Mouse (Mus musculus): ENCODE measurements at regions not wholly inside any gene's neighbourhood (a gene's known extent, or its start where the extent isn't known, plus 50 kb on each side); places are given as distances from the start of the nearest gene placed in this dataset.

- intact Hi-C loops (cut with DNase I) = no loop called here
Observed at GRCm38 (mm10) chr13:39211076-39211475, 250.4 kb upstream of the Slc35b3 start.

GRCm38 (mm10) chr13:39183715-39184179, 223.1 kb upstream of the Slc35b3 start:
- intact Hi-C loops (cut with DNase I) = loop anchor here (5.0 to 10.0 kb wide), 2 partner anchors 261 to 1549 kb away; no protein-coding TSS in a partner anchor
- DNase-seq = peak; percentile 32

More at GRCm38 (mm10) chr13:39211076-39211475, 250.4 kb upstream of the Slc35b3 start:
- DNase-seq = no peak

GRCm38 (mm10) chr13:39161980-39162379, 201.3 kb upstream of the Slc35b3 start:
- intact Hi-C loops (cut with DNase I) = no loop called here

GRCm38 (mm10) chr13:39127942-39128341, 167.3 kb upstream of the Slc35b3 start:
- no peak for DNase-seq
- intact Hi-C loops (cut with DNase I) = no loop called here

More at GRCm38 (mm10) chr13:39161980-39162379, 201.3 kb upstream of the Slc35b3 start:
- no peak for DNase-seq

- DNase-seq = no peak
- intact Hi-C loops (cut with DNase I) = no loop called here
Observed at GRCm38 (mm10) chr13:39092058-39092457, 131.4 kb upstream of the Slc35b3 start.

- peak; percentile 15 for DNase-seq
- intact Hi-C loops (cut with DNase I) = no loop called here
Observed at GRCm38 (mm10) chr13:39084544-39084943, 123.9 kb upstream of the Slc35b3 start.

GRCm38 (mm10) chr13:39074211-39074610, 113.5 kb upstream of the Slc35b3 start:
- DNase-seq = no peak
- intact Hi-C loops (cut with DNase I) = no loop called here

- intact Hi-C loops (cut with DNase I) = no loop called here
- no peak for DNase-seq
Observed at GRCm38 (mm10) chr13:39032263-39032662, 71.6 kb upstream of the Slc35b3 start.

- intact Hi-C loops (cut with DNase I) = no loop called here
- DNase-seq = no peak
Observed at GRCm38 (mm10) chr13:39020168-39020567, 59.5 kb upstream of the Slc35b3 start.

GRCm38 (mm10) chr13:39011696-39012095, 51.0 kb upstream of the Slc35b3 start:
- DNase-seq = peak; percentile 85
- intact Hi-C loops (cut with DNase I) = loop anchor here (10.0 kb wide), 1 partner anchor 317 kb away; no protein-coding TSS in a partner anchor
